Mouse (Mus musculus) Patski (cell line): Measurements from ENCODE around the gene Rps18. TPM values are rescaled to one million over a fixed set of nuclear protein-coding genes. Genes with fewer than 3 reads are reported as not detected.
"Not testable (repeated sequence)": the region's sequence is repeated elsewhere in the genome, so short reads cannot be mapped to it uniquely, and the experiment has no call there.

Experiments
- ATAC-seq: fragments of 100-300 bp; one replicate; pipeline ENCODE4 v1.8.0; 2021
- CTCF ChIA-PET: fragments of 350-600 bp; sonication (Branson Sonifier 250); formaldehyde crosslinking; loops from one replicate; lab custom pipeline; 2022; ENCODE audit warnings: inconsistent platforms; lab: Charles Lee
- POLR2A ChIA-PET: fragments of 350-600 bp; sonication (Branson Sonifier 250); formaldehyde crosslinking; loops from one replicate; lab custom pipeline; 2022; ENCODE audit warnings: antibody characterized with exemption, inconsistent platforms; lab: Charles Lee
- DNase-seq: peaks from one replicate; pipeline ENCODE4 v3.0.0-alpha.2; 2011; ENCODE audit warnings: low read depth, low spot score
- H3K27me3 ChIP-seq: fragments of 371-371 bp; one replicate; pipeline ENCODE4 v1.5.1; 2021
- CTCF ChIP-seq: fragments of 100-300 bp; IDR thresholded peaks from one replicate; pipeline ENCODE4 v1.5.1; 2021
- in situ Hi-C: fragments of 300-500 bp; cut with MboI; formaldehyde crosslinking; loops from 3 replicates; pipeline ENCODE4 v1.11.1; 2018; ENCODE audit warnings: low pct_unique_long_range_greater_than_20kb, mixed read lengths
- polyA plus RNA-seq: library from polyadenylated mRNA; unstranded; gene quantifications from one replicate; pipeline ENCODE4 v1.2.3, GENCODE M21; 2021

The Rps18 gene
- 1,854 TPM for polyA plus RNA-seq

GRCm38 (mm10) chr17:33955555-33956214 is at the start of gene Rps18, which contains the start of gene Vps52:
Rps18 (minus strand) TSS chr17:33956001.
Vps52 (plus strand) TSS chr17:33955812.
- peak; percentile 91 for DNase-seq
- in situ Hi-C loops, result no loop called here
- ChIA-PET POLR2A (interaction anchor here (1.0 to 3.2 kb wide), 6 partner anchors 10 to 53 kb away, joined by 3 to 9 read pairs (median 4); partner anchors contain the start of genes Daxx and Wdr46), CTCF (interaction anchor here (1.2 to 1.3 kb wide), 2 partner anchors 15 to 29 kb away, joined by 3 to 5 read pairs; partner anchors contain the start of genes Pfdn6 and Wdr46)
- TF ChIP-seq CTCF, result no peak
- ATAC-seq, result peak; percentile 56
- no peaks in the 10 kb centered on the region for H3K27me3 ChIP-seq

DNA sequence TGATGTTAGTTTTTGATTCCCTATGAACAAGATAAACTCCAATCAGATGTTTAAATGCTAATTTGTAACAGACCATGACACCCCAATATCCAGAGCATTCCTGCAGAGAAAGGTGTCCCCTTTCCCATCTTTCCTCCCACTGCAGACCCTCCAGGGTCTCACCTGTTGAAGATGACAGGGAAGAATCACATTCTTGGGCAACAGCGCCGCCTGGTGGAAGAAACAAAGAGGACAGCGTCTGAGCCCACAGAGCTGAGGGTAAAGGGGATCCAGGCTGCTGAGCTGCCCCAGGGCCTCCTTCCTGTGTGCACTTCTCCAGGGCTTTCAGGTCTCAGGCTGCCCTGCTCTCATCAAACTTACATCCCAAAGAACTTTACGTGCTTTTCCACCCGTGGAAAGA is 47.6 kb upstream of the Rps18 start:
- ATAC-seq, result no peak
- ChIA-PET CTCF (interaction anchor here (0.9 to 2.0 kb wide), 5 partner anchors 8 to 40 kb away, joined by 3 to 7 read pairs (median 4); no protein-coding TSS in a partner anchor), POLR2A (interaction anchor here (0.6 kb wide), 1 partner anchor 30 kb away, joined by 3 read pairs; no protein-coding TSS in a partner anchor)
- DNase-seq, result no peak
- in situ Hi-C loops, result loop anchor here (5.0 kb wide), 1 partner anchor 36 kb away; no protein-coding TSS in a partner anchor
- H3K27me3 ChIP-seq, result peaks cover 33% of the 10 kb centered on the region
- peak; percentile 67 for TF ChIP-seq CTCF

DNA sequence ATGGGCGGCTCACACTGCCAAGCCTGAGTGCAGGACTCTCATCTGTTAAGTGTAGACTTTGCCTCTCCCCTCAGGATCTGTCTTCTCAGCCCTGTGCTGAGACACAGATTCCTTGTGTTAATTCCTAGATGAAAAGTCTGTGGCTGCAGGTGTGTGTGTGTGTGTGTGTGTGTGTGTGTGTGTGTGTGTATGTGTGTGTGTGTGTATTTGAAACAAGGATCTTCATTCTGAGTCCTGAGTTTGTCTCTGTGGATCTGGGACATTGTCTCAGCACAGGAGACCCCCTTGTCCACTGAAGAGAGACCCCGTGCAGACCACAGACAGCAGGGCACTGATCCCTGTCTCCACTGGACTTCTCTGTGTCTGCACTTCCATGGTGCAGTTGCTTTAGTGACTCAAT is 45.0 kb upstream of the Rps18 start:
- ATAC-seq, POLR2A ChIA-PET, DNase-seq, CTCF ChIA-PET, H3K27me3 ChIP-seq: not testable (repeated sequence)
- in situ Hi-C loops, result loop anchor here (5.0 kb wide), 1 partner anchor 33 kb away; no protein-coding TSS in a partner anchor

- CTCF ChIA-PET, result no interaction called here
Measured at GRCm38 (mm10) chr17:34000150-34000537, 44.3 kb upstream of the Rps18 start, which contains the start of gene H2-K1. H2-K1 (minus strand) TSS chr17:34000347.

DNA sequence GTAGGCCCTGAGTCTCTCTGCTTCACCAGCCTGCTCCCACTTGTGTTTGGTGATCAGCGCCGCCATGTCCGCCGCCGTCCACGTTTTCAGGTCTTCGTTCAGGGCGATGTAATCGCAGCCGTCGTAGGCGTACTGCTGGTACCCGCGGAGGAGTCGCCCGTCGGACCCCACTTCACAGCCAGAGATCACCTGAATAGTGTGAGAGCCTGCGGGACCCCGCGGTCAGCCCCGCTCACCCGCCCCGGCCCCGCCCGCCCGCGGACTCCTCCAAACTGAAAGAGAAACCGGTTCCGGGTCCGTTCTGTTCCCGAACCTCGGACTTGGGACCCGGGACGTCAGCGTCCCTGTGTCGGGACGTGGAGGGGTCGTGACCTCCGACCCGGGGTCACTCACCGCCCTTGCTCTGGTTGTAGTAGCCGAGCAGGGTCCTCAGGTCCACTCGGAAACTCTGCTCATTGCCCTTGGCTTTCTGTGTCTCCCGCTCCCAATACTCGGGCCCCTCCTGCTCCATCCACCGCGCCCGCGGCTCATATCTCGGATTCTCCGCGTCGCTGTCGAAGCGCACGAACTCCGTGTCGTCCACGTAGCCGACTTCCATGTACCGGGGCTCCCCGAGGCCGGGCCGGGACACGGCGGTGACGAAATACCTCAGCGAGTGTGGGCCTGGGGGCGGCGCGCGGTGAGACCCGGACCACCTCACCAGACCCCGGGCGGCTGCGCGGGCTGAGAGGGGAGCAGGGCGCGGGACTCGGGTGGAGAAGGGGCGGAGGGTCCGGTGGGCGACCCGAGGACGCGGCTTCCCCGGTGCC is 43.7 kb upstream of the Rps18 start:
- in situ Hi-C loops, result loop anchor here (5.0 kb wide), 1 partner anchor 32 kb away; no protein-coding TSS in a partner anchor
- no peaks in the 10 kb centered on the region for H3K27me3 ChIP-seq
- ATAC-seq, result peak; percentile 49
- DNase-seq, result no peak
- CTCF ChIA-PET, result no interaction called here
- no peak for TF ChIP-seq CTCF
- POLR2A ChIA-PET, result no interaction called here

More at GRCm38 (mm10) chr17:34000150-34000537, 44.3 kb upstream of the Rps18 start, which contains the start of gene H2-K1:
- peak; percentile 97 for ATAC-seq
- peaks cover 2% of the 10 kb centered on the region for H3K27me3 ChIP-seq
- in situ Hi-C loops, result loop anchor here (5.0 kb wide), 1 partner anchor 33 kb away; no protein-coding TSS in a partner anchor
- POLR2A ChIA-PET, result no interaction called here
- DNase-seq, result no peak
- TF ChIP-seq CTCF, result no peak

DNA sequence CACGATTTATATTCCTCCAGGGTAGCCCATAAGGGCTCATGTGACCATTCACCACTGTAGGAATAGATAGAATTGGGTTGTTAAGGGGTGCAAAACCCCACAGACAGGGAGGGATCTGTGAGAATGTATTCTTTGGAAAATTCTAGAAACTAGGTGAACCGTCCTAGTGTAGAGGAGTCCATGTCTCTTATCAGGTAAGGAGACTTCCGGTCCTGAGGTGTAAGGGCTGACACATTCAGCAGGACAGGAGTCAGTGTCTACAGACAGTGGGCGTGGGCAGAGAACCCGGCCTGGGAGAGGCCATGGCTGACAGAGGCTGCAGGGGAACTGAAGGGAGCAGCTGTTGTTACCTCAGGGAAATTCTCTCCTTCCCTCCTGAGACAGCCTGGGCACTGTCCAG is 42.9 kb upstream of the Rps18 start:
- in situ Hi-C loops, POLR2A ChIA-PET, H3K27me3 ChIP-seq, CTCF ChIA-PET, DNase-seq, ATAC-seq: not testable (repeated sequence)

GRCm38 (mm10) chr17:33997025-33997424 is 41.2 kb upstream of the Rps18 start:
- H3K27me3 ChIP-seq, CTCF ChIA-PET, POLR2A ChIA-PET: not testable (repeated sequence)

GRCm38 (mm10) chr17:33995651-33996050 is 39.9 kb upstream of the Rps18 start:
- TF ChIP-seq CTCF, result no peak
- DNase-seq, result no peak
- peaks cover 7% of the 10 kb centered on the region for H3K27me3 ChIP-seq
- in situ Hi-C loops, result no loop called here
- ChIA-PET POLR2A (no interaction called here), CTCF (interaction anchor here (1.1 kb wide), 1 partner anchor 8 kb away, joined by 4 read pairs; no protein-coding TSS in a partner anchor)
- ATAC-seq, result no peak

More at GRCm38 (mm10) chr17:33997025-33997424, 41.2 kb upstream of the Rps18 start:
- ATAC-seq, DNase-seq, in situ Hi-C loops: not testable (repeated sequence)

GRCm38 (mm10) chr17:33994959-33995358 is 39.2 kb upstream of the Rps18 start:
- H3K27me3 ChIP-seq, result peaks cover 7% of the 10 kb centered on the region
- ATAC-seq (no peak), DNase-seq (no peak)
- in situ Hi-C loops, result no loop called here
- TF ChIP-seq CTCF, result no peak
- ChIA-PET CTCF (interaction anchor here (1.1 to 3.8 kb wide), 2 partner anchors 9 to 12 kb away, joined by 4 to 23 read pairs; no protein-coding TSS in a partner anchor), POLR2A (no interaction called here)
